Mouse (Mus musculus) left cerebral cortex, postnatal 4 days (tissue): ENCODE data around the gene Cap2. TPM values are rescaled to one million over a fixed set of nuclear protein-coding genes. Genes with fewer than 3 reads are reported as not detected.

Experiments
- DNase-seq: peaks from one replicate; pipeline ENCODE4 v3.0.0-alpha.2; 2022
- intact Hi-C: fragments of 180-260 bp; cut with DNase I; formaldehyde crosslinking; loops from one replicate; pipeline ENCODE4 v1.15.1; 2025
- total RNA-seq, 2 experiments: library from RNA; stranded (reverse); gene quantifications; 2 replicates each; pipeline ENCODE4 v1.2.3; 2021

The Cap2 gene
- total RNA-seq, 2 experiments from 2014 or later, result 23.1 to 23.6 TPM

- DNase-seq, result no peak
Measured at GRCm38 (mm10) chr13:46626608-46627007, 125.0 kb downstream of the Cap2 start.

GRCm38 (mm10) chr13:46627841-46628240 lies 126.2 kb downstream of the Cap2 start:
- peak; percentile 56 for DNase-seq
- intact Hi-C loops, result no loop called here

More at GRCm38 (mm10) chr13:46626608-46627007, 125.0 kb downstream of the Cap2 start:
- intact Hi-C loops, result no loop called here

GRCm38 (mm10) chr13:46629391-46629790 lies 127.7 kb downstream of the Cap2 start:
- intact Hi-C loops, result no loop called here
- DNase-seq, result no peak

GRCm38 (mm10) chr13:46632796-46633195 lies 131.1 kb downstream of the Cap2 start:
- intact Hi-C loops, result no loop called here
- no peak for DNase-seq

- peak; percentile 43 for DNase-seq
- intact Hi-C loops, result no loop called here
Measured at GRCm38 (mm10) chr13:46633320-46634132, 131.9 kb downstream of the Cap2 start.

- intact Hi-C loops, result no loop called here
- DNase-seq, result peak; percentile 33
Measured at GRCm38 (mm10) chr13:46634133-46634488, 132.5 kb downstream of the Cap2 start.

GRCm38 (mm10) chr13:46640608-46641468 lies 139.2 kb downstream of the Cap2 start:
- no peak for DNase-seq
- intact Hi-C loops, result no loop called here

GRCm38 (mm10) chr13:46642318-46642717 lies 140.7 kb downstream of the Cap2 start:
- no peak for DNase-seq
- intact Hi-C loops, result no loop called here

GRCm38 (mm10) chr13:46644175-46644574 lies 142.5 kb downstream of the Cap2 start:
- intact Hi-C loops, result no loop called here
- DNase-seq, result no peak

GRCm38 (mm10) chr13:46645476-46645875 lies 143.8 kb downstream of the Cap2 start:
- DNase-seq, result no peak
- intact Hi-C loops, result no loop called here

GRCm38 (mm10) chr13:46651853-46652252 lies 150.2 kb downstream of the Cap2 start:
- no peak for DNase-seq
- intact Hi-C loops, result no loop called here

- no peak for DNase-seq
- intact Hi-C loops, result no loop called here
Measured at GRCm38 (mm10) chr13:46652671-46653070, 151.0 kb downstream of the Cap2 start.

- DNase-seq, result no peak
- intact Hi-C loops, result no loop called here
Measured at GRCm38 (mm10) chr13:46653671-46654070, 152.0 kb downstream of the Cap2 start.

GRCm38 (mm10) chr13:46654566-46654965 lies 152.9 kb downstream of the Cap2 start:
- no peak for DNase-seq
- intact Hi-C loops, result no loop called here

- intact Hi-C loops, result no loop called here
Measured at GRCm38 (mm10) chr13:46659211-46659610, 157.6 kb downstream of the Cap2 start.

GRCm38 (mm10) chr13:46663461-46663964 lies 161.9 kb downstream of the Cap2 start:
- intact Hi-C loops, result loop anchor here (5.0 to 10.0 kb wide), 3 partner anchors 89 to 351 kb away; partner anchors contain the start of gene Rbm24
- DNase-seq, result peak; percentile 18

More at GRCm38 (mm10) chr13:46659211-46659610, 157.6 kb downstream of the Cap2 start:
- DNase-seq, result no peak

GRCm38 (mm10) chr13:46669048-46669619 lies 167.5 kb downstream of the Cap2 start, which contains the start of gene Fam8a1:
Fam8a1 (plus strand) TSS chr13:46669522.
- intact Hi-C loops, result loop anchor here (10.0 kb wide), 2 partner anchors 94 to 254 kb away; partner anchors contain the start of gene Rbm24
- DNase-seq, result peak; percentile 93

GRCm38 (mm10) chr13:46669620-46670271 lies 168.1 kb downstream of the Cap2 start:
- peak; percentile 57 for DNase-seq
- intact Hi-C loops, result loop anchor here (10.0 kb wide), 2 partner anchors 95 to 255 kb away; partner anchors contain the start of gene Rbm24

GRCm38 (mm10) chr13:46670514-46670913 lies 168.9 kb downstream of the Cap2 start:
- no peak for DNase-seq
- intact Hi-C loops, result no loop called here

- intact Hi-C loops, result no loop called here
- peak; percentile 29 for DNase-seq
Measured at GRCm38 (mm10) chr13:46674601-46675000, 173.0 kb downstream of the Cap2 start.
